Mouse (Mus musculus) forebrain, embryonic 10.5 days (tissue): Measurements from ENCODE around the gene Map2. TPM values are rescaled to one million over a fixed set of nuclear protein-coding genes. Genes with fewer than 3 reads are reported as not detected.

Experiments
- DNase-seq: peaks from one replicate; pipeline ENCODE4 v3.0.0-alpha.2; 2017; ENCODE audit warnings: low spot score; ENCODE audit errors: extremely low spot score
- H3K27ac ChIP-seq: fragments of 300-500 bp; sonication (generic); 2 replicates; pipeline ENCODE4 v1.5.1; 2016; ENCODE audit warnings: mild to moderate bottlenecking
- H3K27me3 ChIP-seq: fragments of 300-500 bp; sonication (generic); 2 replicates; pipeline ENCODE4 v1.6.1; 2016; ENCODE audit warnings: mild to moderate bottlenecking; ENCODE audit not compliant: poor library complexity, severe bottlenecking
- H3K36me3 ChIP-seq: fragments of 300-500 bp; sonication (generic); replicated peaks from 2 replicates; pipeline ENCODE4 v1.6.1; 2016; ENCODE audit warnings: mild to moderate bottlenecking, moderate library complexity
- H3K4me1 ChIP-seq: fragments of 300-500 bp; sonication (generic); 2 replicates; pipeline ENCODE4 v1.6.1; 2016
- H3K4me3 ChIP-seq: fragments of 300-500 bp; sonication (generic); 2 replicates; pipeline ENCODE4 v1.5.1; 2016; ENCODE audit warnings: mild to moderate bottlenecking, moderate library complexity
- H3K9me3 ChIP-seq: fragments of 300-500 bp; sonication (generic); 2 replicates; pipeline ENCODE4 v1.6.1; 2016; ENCODE audit warnings: mild to moderate bottlenecking, moderate library complexity
- WGBS: fragments of 180-500 bp; shearing (Covaris S2); methylation state at CpG from one replicate; pipeline ENCODE4 v1.1.7; 2016; 5-methylcytosine and 5-hydroxymethylcytosine counted together
- polyA plus RNA-seq: library from polyadenylated mRNA; unstranded; fragments of >200 nt; fragmentation: Nextera tagmentation; extraction: Ambion mirVana; gene quantifications from 2 replicates; pipeline ENCODE4 v1.2.1, GENCODE M21; 2016

Map2 gene
- polyA plus RNA-seq, 1 experiment from 2014 or later: 73.6 TPM

GRCm38 (mm10) chr1:66386751-66387452 is 211.8 kb downstream of the Map2 start:
- Histone ChIP-seq H3K4me3 (peak overlapping the region; percentile 40), H3K36me3 (no peaks in the 10 kb centered on the region; the same call in 1 of the 2 replicates), H3K27ac (peak overlapping the region; percentile 78), H3K4me1 (peaks cover 31% of the 10 kb centered on the region), H3K27me3 (no peaks in the 10 kb centered on the region), H3K9me3 (no peaks in the 10 kb centered on the region)
- peak; percentile 55 for DNase-seq
- 42% methylated on average over 10 of the region's 10 CpGs for WGBS

- Histone ChIP-seq H3K4me1 (peaks cover 31% of the 10 kb centered on the region), H3K9me3 (no peaks in the 10 kb centered on the region), H3K36me3 (no peaks in the 10 kb centered on the region), H3K27ac (peak overlapping the region; percentile 53; the same call in 1 of the 2 replicates), H3K4me3 (no peak overlapping the region), H3K27me3 (no peaks in the 10 kb centered on the region)
- no peak for DNase-seq
- WGBS: 56% methylated on average over 8 of the region's 8 CpGs
Measured at GRCm38 (mm10) chr1:66388561-66388960, 213.5 kb downstream of the Map2 start.

GRCm38 (mm10) chr1:66394944-66395637 is 220.0 kb downstream of the Map2 start:
- peak overlapping the region; percentile 35; the same call in 1 of the 2 replicates for H3K27ac ChIP-seq
- H3K4me3 ChIP-seq: no peak overlapping the region
- peaks cover 6% of the 10 kb centered on the region; the same call in 1 of the 2 replicates for H3K36me3 ChIP-seq
- H3K27me3 ChIP-seq: no peaks in the 10 kb centered on the region
- H3K4me1 ChIP-seq: peaks cover 19% of the 10 kb centered on the region
- WGBS: 52% methylated on average over 8 of the region's 8 CpGs
- DNase-seq: no peak
- no peaks in the 10 kb centered on the region for H3K9me3 ChIP-seq

- WGBS: 78% methylated on average over 2 of the region's 2 CpGs
- H3K36me3 ChIP-seq: peaks cover 6% of the 10 kb centered on the region; the same call in 1 of the 2 replicates
- DNase-seq: no peak
- no peak overlapping the region for H3K27ac ChIP-seq
- H3K4me3 ChIP-seq: no peak overlapping the region
- H3K4me1 ChIP-seq: peaks cover 19% of the 10 kb centered on the region
- H3K27me3 ChIP-seq: no peaks in the 10 kb centered on the region
- no peaks in the 10 kb centered on the region for H3K9me3 ChIP-seq
Measured at GRCm38 (mm10) chr1:66395826-66396225, 220.8 kb downstream of the Map2 start.

GRCm38 (mm10) chr1:66401902-66402301 is 226.8 kb downstream of the Map2 start:
- no peaks in the 10 kb centered on the region for H3K27me3 ChIP-seq
- H3K4me1 ChIP-seq: peaks cover 10% of the 10 kb centered on the region
- peaks cover 19% of the 10 kb centered on the region; the same call in 1 of the 2 replicates for H3K36me3 ChIP-seq
- WGBS: 48% methylated on average over 9 of the region's 9 CpGs
- H3K27ac ChIP-seq: no peak overlapping the region
- H3K4me3 ChIP-seq: no peak overlapping the region
- no peak for DNase-seq
- H3K9me3 ChIP-seq: no peaks in the 10 kb centered on the region

GRCm38 (mm10) chr1:66407270-66407967 is 232.3 kb downstream of the Map2 start:
- Histone ChIP-seq H3K27ac (no peak overlapping the region), H3K4me3 (no peak overlapping the region), H3K9me3 (no peaks in the 10 kb centered on the region), H3K27me3 (no peaks in the 10 kb centered on the region), H3K36me3 (peaks cover 23% of the 10 kb centered on the region), H3K4me1 (no peaks in the 10 kb centered on the region; the same call in 1 of the 2 replicates)
- 72% methylated on average over 13 of the region's 13 CpGs for whole genome bisulfite sequencing
- DNase-seq: no peak

- no peak for DNase-seq
- Histone ChIP-seq H3K4me3 (no peak overlapping the region), H3K4me1 (no peaks in the 10 kb centered on the region), H3K27ac (no peak overlapping the region), H3K27me3 (no peaks in the 10 kb centered on the region), H3K9me3 (no peaks in the 10 kb centered on the region), H3K36me3 (peaks cover 26% of the 10 kb centered on the region)
Measured at GRCm38 (mm10) chr1:66418360-66418759, 243.3 kb downstream of the Map2 start.

GRCm38 (mm10) chr1:66426073-66426472 is 251.0 kb downstream of the Map2 start:
- 94% methylated on average over 5 of the region's 5 CpGs for WGBS
- Histone ChIP-seq H3K27ac (no peak overlapping the region), H3K27me3 (no peaks in the 10 kb centered on the region), H3K4me3 (no peak overlapping the region), H3K9me3 (no peaks in the 10 kb centered on the region), H3K4me1 (no peaks in the 10 kb centered on the region), H3K36me3 (peaks cover 28% of the 10 kb centered on the region)
- no peak for DNase-seq

GRCm38 (mm10) chr1:66430962-66431361 is 255.9 kb downstream of the Map2 start:
- no peaks in the 10 kb centered on the region for H3K9me3 ChIP-seq
- no peak overlapping the region for H3K27ac ChIP-seq
- DNase-seq: no peak
- no peaks in the 10 kb centered on the region for H3K4me1 ChIP-seq
- no peaks in the 10 kb centered on the region for H3K27me3 ChIP-seq
- peaks cover 9% of the 10 kb centered on the region for H3K36me3 ChIP-seq
- no peak overlapping the region for H3K4me3 ChIP-seq

- peaks cover 7% of the 10 kb centered on the region for H3K36me3 ChIP-seq
- DNase-seq: no peak
Measured at GRCm38 (mm10) chr1:66431472-66431871, 256.4 kb downstream of the Map2 start.

GRCm38 (mm10) chr1:66438069-66438468 is 263.0 kb downstream of the Map2 start:
- H3K4me3 ChIP-seq: no peak overlapping the region
- H3K36me3 ChIP-seq: peaks cover 12% of the 10 kb centered on the region
- 81% methylated on average over 2 of the region's 2 CpGs for WGBS
- H3K27me3 ChIP-seq: no peaks in the 10 kb centered on the region
- H3K4me1 ChIP-seq: no peaks in the 10 kb centered on the region
- DNase-seq: no peak
- H3K27ac ChIP-seq: no peak overlapping the region
- H3K9me3 ChIP-seq: no peaks in the 10 kb centered on the region

More at GRCm38 (mm10) chr1:66431472-66431871, 256.4 kb downstream of the Map2 start:
- H3K9me3 ChIP-seq: no peaks in the 10 kb centered on the region
- WGBS: 90% methylated on average over 6 of the region's 6 CpGs
- no peak overlapping the region for H3K27ac ChIP-seq
- no peaks in the 10 kb centered on the region for H3K27me3 ChIP-seq
- no peak overlapping the region for H3K4me3 ChIP-seq
- no peaks in the 10 kb centered on the region for H3K4me1 ChIP-seq

GRCm38 (mm10) chr1:66442922-66443321 is 267.8 kb downstream of the Map2 start:
- Histone ChIP-seq H3K27ac (no peak overlapping the region), H3K27me3 (no peaks in the 10 kb centered on the region), H3K4me1 (no peaks in the 10 kb centered on the region), H3K4me3 (no peak overlapping the region), H3K36me3 (peaks cover 4% of the 10 kb centered on the region; the same call in 1 of the 2 replicates), H3K9me3 (no peaks in the 10 kb centered on the region)
- no peak for DNase-seq
- WGBS: 83% methylated on average over 2 of the region's 2 CpGs

- H3K27ac ChIP-seq: no peak overlapping the region
- 83% methylated on average over 2 of the region's 2 CpGs for WGBS
- H3K36me3 ChIP-seq: no peaks in the 10 kb centered on the region
- no peaks in the 10 kb centered on the region for H3K27me3 ChIP-seq
- no peaks in the 10 kb centered on the region for H3K9me3 ChIP-seq
- no peak for DNase-seq
- no peak overlapping the region for H3K4me3 ChIP-seq
- H3K4me1 ChIP-seq: no peaks in the 10 kb centered on the region
Measured at GRCm38 (mm10) chr1:66449471-66449870, 274.4 kb downstream of the Map2 start.
